Mouse (Mus musculus): ENCODE measurements around the gene Ly6g5b. TPM values are rescaled to one million over a fixed set of nuclear protein-coding genes. Genes with fewer than 3 reads are reported as not detected.

Ly6g5b gene
- total RNA-seq, 1 experiment: 1.5 TPM

- TF ChIP-seq ZNF384 (IDR thresholded peaks at IDR 0.05; ENCODE audit: low read depth, low read length) (no peak), HCFC1 (IDR thresholded peaks at IDR 0.05; ENCODE audit: borderline replicate concordance, insufficient read depth, low read length) (no peak), CHD2 (IDR thresholded peaks at IDR 0.05; ENCODE audit: low read depth, low read length) (no peak), MAFK (IDR thresholded peaks at IDR 0.05; ENCODE audit: insufficient read depth, low read depth, low read length) (no peak), ZC3H11A (IDR thresholded peaks at IDR 0.05; ENCODE audit: borderline replicate concordance, low read depth, low read length) (no peak)
- H3K4me3 ChIP-seq (ENCODE audit: insufficient read depth in 1 of 2, low read depth in 1 of 2, low read length in 2 of 2, poor library complexity in 1 of 2, severe bottlenecking in 1 of 2): peak overlapping the region in 1 of 2 experiments; percentile 74; a peak in 2 of 4 replicates
- in situ Hi-C loops (cut with MboI; ENCODE audit: low sequenced_read_pairs in 2 of 2, unreplicated experiment in 2 of 2): no loop called here
- no peak overlapping the region for H3K9ac ChIP-seq (ENCODE audit: insufficient read depth, low read depth, low read length, poor library complexity, severe bottlenecking)
- peaks cover 8% of the 10 kb centered on the region; the same call in 1 of the 2 replicates for H3K36me3 ChIP-seq (ENCODE audit: control insufficient read depth, insufficient read depth, low read length, poor library complexity, severe bottlenecking)
- peaks cover 0 to 2% of the 10 kb centered on the region in 2 experiments; a peak in 1 of 4 replicates for H3K4me1 ChIP-seq (ENCODE audit: control insufficient read depth in 2 of 2, insufficient read depth in 2 of 2, low read length in 2 of 2, poor library complexity in 1 of 2)
- H3K9me3 ChIP-seq (ENCODE audit: control insufficient read depth, insufficient read depth, low read depth, low read length): no peaks in the 10 kb centered on the region
- no peak for DNase-seq (ENCODE audit: low read depth, low spot score)
- H3K27ac ChIP-seq (ENCODE audit: insufficient read depth, low read depth, low read length, poor library complexity, severe bottlenecking): no peak overlapping the region
Observed at GRCm38 (mm10) chr17:35090166-35090932, 24.9 kb downstream of the Ly6g5b start.

- Histone ChIP-seq H3K36me3 (ENCODE audit: control insufficient read depth, insufficient read depth, low read length, poor library complexity, severe bottlenecking) (peaks cover 4% of the 10 kb centered on the region; the same call in 1 of the 2 replicates), H3K9ac (ENCODE audit: insufficient read depth, low read depth, low read length, poor library complexity, severe bottlenecking) (peak within 1 kb of the TSS; percentile 97), H3K9me3 (ENCODE audit: control insufficient read depth, insufficient read depth, low read depth, low read length) (no peaks in the 10 kb centered on the region), H3K4me3 (ENCODE audit: insufficient read depth in 1 of 2, low read depth in 1 of 2, low read length in 2 of 2, poor library complexity in 1 of 2, severe bottlenecking in 1 of 2) (peak within 1 kb of the TSS; percentile 74 to 85), H3K4me1 (ENCODE audit: control insufficient read depth in 2 of 2, insufficient read depth in 2 of 2, low read length in 2 of 2, poor library complexity in 1 of 2) (peaks cover 0 to 2% of the 10 kb centered on the region in 2 experiments; a peak in 1 of 4 replicates), H3K27ac (ENCODE audit: insufficient read depth, low read depth, low read length, poor library complexity, severe bottlenecking) (peak within 1 kb of the TSS; percentile 74; the same call in 1 of the 2 replicates)
- TF ChIP-seq ZC3H11A (IDR thresholded peaks at IDR 0.05; ENCODE audit: borderline replicate concordance, low read depth, low read length) (no peak), CHD2 (IDR thresholded peaks at IDR 0.05; ENCODE audit: low read depth, low read length) (no peak), MAFK (IDR thresholded peaks at IDR 0.05; ENCODE audit: insufficient read depth, low read depth, low read length) (no peak), ZNF384 (IDR thresholded peaks at IDR 0.05; ENCODE audit: low read depth, low read length) (0 out of 2 replicates have a peak, but pooled peaks have one; percentile 43), HCFC1 (IDR thresholded peaks at IDR 0.05; ENCODE audit: borderline replicate concordance, insufficient read depth, low read length) (no peak)
- in situ Hi-C loops (cut with MboI; ENCODE audit: low sequenced_read_pairs in 2 of 2, unreplicated experiment in 2 of 2): no loop called here
- DNase-seq (ENCODE audit: low read depth, low spot score): peak; percentile 81
Observed at GRCm38 (mm10) chr17:35088825-35089644, 26.2 kb downstream of the Ly6g5b start, which contains the start of gene Abhd16a. TSS of gene Abhd16a (plus strand) at chr17:35089263.

- H3K9ac ChIP-seq (ENCODE audit: insufficient read depth, low read depth, low read length, poor library complexity, severe bottlenecking): no peak overlapping the region
- in situ Hi-C loops (cut with MboI; ENCODE audit: low sequenced_read_pairs in 2 of 2, unreplicated experiment in 2 of 2): no loop called here
- H3K27ac ChIP-seq (ENCODE audit: insufficient read depth, low read depth, low read length, poor library complexity, severe bottlenecking): no peak overlapping the region
- H3K36me3 ChIP-seq (ENCODE audit: control insufficient read depth, insufficient read depth, low read length, poor library complexity, severe bottlenecking): peaks cover 4% of the 10 kb centered on the region; the same call in 1 of the 2 replicates
- H3K9me3 ChIP-seq (ENCODE audit: control insufficient read depth, insufficient read depth, low read depth, low read length): no peaks in the 10 kb centered on the region
- no peak for DNase-seq (ENCODE audit: low read depth, low spot score)
- TF ChIP-seq ZNF384 (IDR thresholded peaks at IDR 0.05; ENCODE audit: low read depth, low read length) (peak; percentile 54), HCFC1 (IDR thresholded peaks at IDR 0.05; ENCODE audit: borderline replicate concordance, insufficient read depth, low read length) (no peak)
- no peak overlapping the region for H3K4me3 ChIP-seq (ENCODE audit: insufficient read depth in 1 of 2, low read depth in 1 of 2, low read length in 2 of 2, poor library complexity in 1 of 2, severe bottlenecking in 1 of 2)
- H3K4me1 ChIP-seq (ENCODE audit: control insufficient read depth in 2 of 2, insufficient read depth in 2 of 2, low read length in 2 of 2, poor library complexity in 1 of 2): peaks cover 0 to 2% of the 10 kb centered on the region in 2 experiments; a peak in 1 of 4 replicates
Observed at GRCm38 (mm10) chr17:35088151-35088550, 27.1 kb downstream of the Ly6g5b start.

DNA sequence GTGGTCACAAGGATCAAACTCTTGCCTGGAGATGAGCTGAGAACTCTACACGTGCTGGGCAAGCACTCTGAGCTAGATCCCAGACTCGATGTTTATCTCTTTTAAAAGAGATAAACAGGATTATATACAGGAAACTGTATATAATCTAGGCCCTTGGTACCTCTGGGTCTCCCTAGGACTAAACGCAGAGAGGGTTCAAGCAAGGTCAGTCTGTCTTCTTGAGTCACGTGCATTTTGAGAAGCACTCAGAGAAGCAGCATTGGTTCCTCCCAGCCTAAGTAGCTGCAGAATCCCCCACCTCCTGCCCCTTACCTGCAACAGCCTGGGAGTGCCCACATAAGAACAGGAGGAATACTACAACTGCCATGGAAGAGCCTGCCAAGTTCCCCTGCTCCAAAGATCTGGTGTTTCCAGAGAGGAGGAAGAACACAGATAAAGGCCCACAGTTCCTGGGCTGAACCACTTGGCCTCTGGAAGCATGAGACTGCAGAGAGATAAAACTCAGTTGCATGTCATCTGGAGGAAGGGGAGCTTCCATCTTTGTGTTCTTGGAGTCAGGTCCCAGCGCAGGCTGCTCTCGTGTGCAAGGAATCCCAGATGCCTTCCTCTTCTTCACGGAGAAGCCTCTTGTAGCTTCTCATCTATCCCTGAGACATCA lies 29.9 kb downstream of the Ly6g5b start, which contains the start of gene Ly6g6f:
Gene Ly6g6f, minus strand, starts transcription at position 403 of the 658 bp plus-strand sequence.
- Histone ChIP-seq H3K4me1 (ENCODE audit: control insufficient read depth in 2 of 2, insufficient read depth in 2 of 2, low read length in 2 of 2, poor library complexity in 1 of 2) (peaks cover 0 to 3% of the 10 kb centered on the region in 2 experiments; a peak in 1 of 4 replicates), H3K9ac (ENCODE audit: insufficient read depth, low read depth, low read length, poor library complexity, severe bottlenecking) (no peak within 1 kb of the TSS), H3K27ac (ENCODE audit: insufficient read depth, low read depth, low read length, poor library complexity, severe bottlenecking) (no peak within 1 kb of the TSS), H3K36me3 (ENCODE audit: control insufficient read depth, insufficient read depth, low read length, poor library complexity, severe bottlenecking) (no peaks in the 10 kb centered on the region), H3K9me3 (ENCODE audit: control insufficient read depth, insufficient read depth, low read depth, low read length) (no peaks in the 10 kb centered on the region), H3K4me3 (ENCODE audit: insufficient read depth in 1 of 2, low read depth in 1 of 2, low read length in 2 of 2, poor library complexity in 1 of 2, severe bottlenecking in 1 of 2) (no peak within 1 kb of the TSS)
- in situ Hi-C loops (cut with MboI; ENCODE audit: low sequenced_read_pairs in 2 of 2, unreplicated experiment in 2 of 2): no loop called here
- TF ChIP-seq HCFC1 (IDR thresholded peaks at IDR 0.05; ENCODE audit: borderline replicate concordance, insufficient read depth, low read length) (no peak), ZC3H11A (IDR thresholded peaks at IDR 0.05; ENCODE audit: borderline replicate concordance, low read depth, low read length) (no peak), ZNF384 (IDR thresholded peaks at IDR 0.05; ENCODE audit: low read depth, low read length) (no peak), CHD2 (IDR thresholded peaks at IDR 0.05; ENCODE audit: low read depth, low read length) (no peak), MAFK (IDR thresholded peaks at IDR 0.05; ENCODE audit: insufficient read depth, low read depth, low read length) (no peak)
- no peak for DNase-seq (ENCODE audit: low read depth, low spot score)

Measured in ES-E14 (cell line).